8 mouse cellular contexts compared by ENCODE assay signal in the genomic region with DNA sequence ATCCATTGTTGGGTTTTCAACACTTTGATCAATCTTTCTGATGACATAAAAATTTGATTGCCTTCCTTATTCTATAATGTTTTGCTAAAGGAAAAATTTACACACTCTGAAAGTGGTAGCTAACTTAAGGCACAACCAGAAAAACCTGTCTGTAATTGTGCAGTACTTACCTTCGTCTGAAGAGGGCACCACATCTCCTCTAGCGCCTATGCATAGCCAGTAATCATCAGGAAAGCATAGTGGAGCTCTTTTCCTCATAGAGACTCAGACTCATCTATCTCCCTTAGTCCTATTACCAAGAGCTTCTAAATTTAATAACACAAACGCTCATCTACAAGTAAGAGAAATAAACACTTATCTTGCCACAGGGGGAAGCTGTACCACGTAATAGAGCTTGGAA.
DNase-seq lines count a peak whose midpoint lies in the region; ATAC-seq and TF ChIP-seq lines count a peak whose summit lies in the region.

No protein-coding gene starts in this region.

- no peak overlapping the region for H3K4me2 ChIP-seq in intestine, postnatal 0 days (replicated peaks; ENCODE audit: low read depth)
- H3K4me2 ChIP-seq in intestine, embryonic 15.5 days (replicated peaks): no peak overlapping the region
- no peak overlapping the region for H3K4me2 ChIP-seq in neural tube, embryonic 12.5 days (replicated peaks)
- H3K4me2 ChIP-seq in intestine, embryonic 16.5 days (ENCODE audit: low read depth, low read length): no peak overlapping the region

- no peak overlapping the region for H3K9ac ChIP-seq in intestine, postnatal 0 days (ENCODE audit: low read depth, low read length)
- no peak overlapping the region for H3K9ac ChIP-seq in intestine, embryonic 15.5 days
- no peak overlapping the region for H3K9ac ChIP-seq in neural tube, embryonic 12.5 days
- H3K9ac ChIP-seq in intestine, embryonic 16.5 days (ENCODE audit: low read depth, low read length): no peak overlapping the region

- no peak for ATAC-seq in intestine, postnatal 0 days
- ATAC-seq in intestine, embryonic 15.5 days: no peak
- ATAC-seq in neural tube, embryonic 12.5 days (ENCODE audit: low FRiP score, low read depth): 0 out of 2 replicates have a peak, but pooled peaks have one; percentile 37
- ATAC-seq in intestine, embryonic 16.5 days: no peak

- no peaks in the 10 kb centered on the region for H3K36me3 ChIP-seq in intestine, postnatal 0 days (ENCODE audit: control insufficient read depth, insufficient read depth)
- H3K36me3 ChIP-seq in intestine, embryonic 15.5 days: no peaks in the 10 kb centered on the region
- H3K36me3 ChIP-seq in neural tube, embryonic 12.5 days: no peaks in the 10 kb centered on the region
- no peaks in the 10 kb centered on the region for H3K36me3 ChIP-seq in intestine, embryonic 16.5 days (ENCODE audit: control insufficient read depth, insufficient read depth, low read length)

- no peaks in the 10 kb centered on the region for H3K9me3 ChIP-seq in intestine, postnatal 0 days (ENCODE audit: control insufficient read depth)
- no peaks in the 10 kb centered on the region for H3K9me3 ChIP-seq in intestine, embryonic 15.5 days
- no peaks in the 10 kb centered on the region for H3K9me3 ChIP-seq in neural tube, embryonic 12.5 days
- H3K9me3 ChIP-seq in intestine, embryonic 16.5 days (ENCODE audit: control insufficient read depth, low read length): no peaks in the 10 kb centered on the region

- H3K27me3 ChIP-seq in intestine, postnatal 0 days (replicated peaks; ENCODE audit: control insufficient read depth, insufficient read depth, low read length): no peaks in the 10 kb centered on the region
- H3K27me3 ChIP-seq in intestine, embryonic 15.5 days (replicated peaks): no peaks in the 10 kb centered on the region
- no peaks in the 10 kb centered on the region for H3K27me3 ChIP-seq in neural tube, embryonic 12.5 days (replicated peaks)
- no peaks in the 10 kb centered on the region for H3K27me3 ChIP-seq in intestine, embryonic 16.5 days (replicated peaks; ENCODE audit: control insufficient read depth, insufficient read depth, low read length)

- peak; percentile 11 for DNase-seq in MEL-GATA-1-ER (ENCODE audit: extremely low read depth, low read depth)
- peak; percentile 26 to 69 for DNase-seq in cerebellum, postnatal 25 days
- DNase-seq in kidney, postnatal 10 days: peak; percentile 15
- DNase-seq in thymus, postnatal 10 days (ENCODE audit: low spot score in 2 of 2): no peak

- no peaks in the 10 kb centered on the region for H3K4me1 ChIP-seq in intestine, postnatal 0 days (replicated peaks; ENCODE audit: control insufficient read depth, insufficient read depth, low read length)
- no peaks in the 10 kb centered on the region for H3K4me1 ChIP-seq in intestine, embryonic 15.5 days (replicated peaks)
- H3K4me1 ChIP-seq in neural tube, embryonic 12.5 days: no peaks in the 10 kb centered on the region
- H3K4me1 ChIP-seq in intestine, embryonic 16.5 days (ENCODE audit: control insufficient read depth, insufficient read depth, low read length): no peaks in the 10 kb centered on the region

- peak; percentile 70 for TF ChIP-seq CTCF in intestine, postnatal 0 days (IDR thresholded peaks at IDR 0.05; ENCODE audit: low read depth)

- no peak overlapping the region for H3K27ac ChIP-seq in intestine, postnatal 0 days (ENCODE audit: low read depth, low read length)
- no peak overlapping the region for H3K27ac ChIP-seq in intestine, embryonic 15.5 days
- no peak overlapping the region for H3K27ac ChIP-seq in neural tube, embryonic 12.5 days
- no peak overlapping the region for H3K27ac ChIP-seq in intestine, embryonic 16.5 days (ENCODE audit: low read length)

- WGBS in intestine, postnatal 0 days: 35% methylated on average over 4 of the region's 4 CpGs
- 28% methylated on average over 4 of the region's 4 CpGs for WGBS in intestine, embryonic 15.5 days
- 31% methylated on average over 4 of the region's 4 CpGs for WGBS in neural tube, embryonic 12.5 days
- WGBS in intestine, embryonic 16.5 days: 23% methylated on average over 4 of the region's 4 CpGs

- no peak overlapping the region for H3K4me3 ChIP-seq in intestine, postnatal 0 days (ENCODE audit: low read depth, low read length)
- H3K4me3 ChIP-seq in intestine, embryonic 15.5 days (replicated peaks): no peak overlapping the region
- no peak overlapping the region for H3K4me3 ChIP-seq in neural tube, embryonic 12.5 days
- H3K4me3 ChIP-seq in intestine, embryonic 16.5 days (ENCODE audit: low read length): no peak overlapping the region

Comparison
In these comparisons a context has a peak if more than half of its experiments do, and no peak if none do; other contexts are left out.
1. DNase-seq: peak in MEL-GATA-1-ER (single experiment), cerebellum, postnatal 25 days (2 of 2) and kidney, postnatal 10 days (single experiment); none in thymus, postnatal 10 days (0 of 2).